Mouse (Mus musculus): ENCODE results near the gene Pitpnc1. TPM values are rescaled to one million over a fixed set of nuclear protein-coding genes. Genes with fewer than 3 reads are reported as not detected.

Pitpnc1 gene
- polyA plus RNA-seq, 2 experiments = 3.0 to 5.8 TPM

- TF ChIP-seq EP300 (IDR thresholded peaks at IDR 0.05; ENCODE audit: low read depth) (no peak), CTCF (IDR thresholded peaks at IDR 0.05; ENCODE audit: low read depth) (no peak)
- no peak for ATAC-seq (ENCODE audit: insufficient read depth)
Observed at GRCm38 (mm10) chr11:107288186-107288563, 182.3 kb downstream of the Pitpnc1 start.

GRCm38 (mm10) chr11:107287215-107288185, 183.0 kb downstream of the Pitpnc1 start:
- Histone ChIP-seq H3K4me2 (ENCODE audit: low read depth) (no peak overlapping the region), H3K27me3 (ENCODE audit: control insufficient read depth, insufficient read depth, low read length) (no peaks in the 10 kb centered on the region), H3K9ac (replicated peaks) (no peak overlapping the region), H3K4me1 (replicated peaks; ENCODE audit: control insufficient read depth in 2 of 2, insufficient read depth in 2 of 2, low read length in 1 of 2) (no peaks in the 10 kb centered on the region), H3K36me3 (replicated peaks; ENCODE audit: control insufficient read depth, insufficient read depth, low read depth) (no peaks in the 10 kb centered on the region), H3K4me3 (ENCODE audit: insufficient read depth in 1 of 2, low read depth in 2 of 2, low read length in 2 of 2) (no peak overlapping the region), H3K9me3 (ENCODE audit: control insufficient read depth, low read length) (no peaks in the 10 kb centered on the region), H3K27ac (no peak overlapping the region)
- DNase-seq (ENCODE audit: low read depth in 3 of 3, low spot score in 3 of 3) (no peak), ATAC-seq (ENCODE audit: insufficient read depth) (no peak)
- 75% methylated on average over 11 of the region's 11 CpGs for WGBS (ENCODE audit: insufficient replicate concordance)
- TF ChIP-seq CTCF (IDR thresholded peaks at IDR 0.05; ENCODE audit: low read depth) (no peak), EP300 (IDR thresholded peaks at IDR 0.05; ENCODE audit: low read depth) (no peak)

More at GRCm38 (mm10) chr11:107288186-107288563, 182.3 kb downstream of the Pitpnc1 start:
- Histone ChIP-seq H3K36me3 (replicated peaks; ENCODE audit: control insufficient read depth, insufficient read depth, low read depth) (no peaks in the 10 kb centered on the region), H3K9me3 (ENCODE audit: control insufficient read depth, low read length) (no peaks in the 10 kb centered on the region), H3K4me2 (ENCODE audit: low read depth) (no peak overlapping the region), H3K27me3 (ENCODE audit: control insufficient read depth, insufficient read depth, low read length) (no peaks in the 10 kb centered on the region), H3K4me1 (replicated peaks; ENCODE audit: control insufficient read depth in 2 of 2, insufficient read depth in 2 of 2, low read length in 1 of 2) (no peaks in the 10 kb centered on the region), H3K4me3 (ENCODE audit: insufficient read depth in 1 of 2, low read depth in 2 of 2, low read length in 2 of 2) (no peak overlapping the region), H3K27ac (no peak overlapping the region), H3K9ac (replicated peaks) (no peak overlapping the region)
- WGBS (ENCODE audit: insufficient replicate concordance) = 77% methylated on average over 2 of the region's 2 CpGs
- DNase-seq (ENCODE audit: low read depth in 3 of 3, low spot score in 3 of 3) = no peak

- no peaks in the 10 kb centered on the region for H3K4me1 ChIP-seq (replicated peaks; ENCODE audit: control insufficient read depth in 2 of 2, insufficient read depth in 2 of 2, low read length in 1 of 2)
- no peaks in the 10 kb centered on the region for H3K27me3 ChIP-seq (ENCODE audit: control insufficient read depth, insufficient read depth, low read length)
- TF ChIP-seq CTCF (IDR thresholded peaks at IDR 0.05; ENCODE audit: low read depth) (no peak), EP300 (IDR thresholded peaks at IDR 0.05; ENCODE audit: low read depth) (no peak)
- H3K9ac ChIP-seq (replicated peaks) = no peak overlapping the region
- no peak overlapping the region for H3K4me2 ChIP-seq (ENCODE audit: low read depth)
- H3K27ac ChIP-seq = no peak overlapping the region
- ATAC-seq (ENCODE audit: insufficient read depth) = no peak
- H3K9me3 ChIP-seq (ENCODE audit: control insufficient read depth, low read length) = no peaks in the 10 kb centered on the region
- no peak for DNase-seq (ENCODE audit: low read depth in 3 of 3, low spot score in 3 of 3)
- WGBS (ENCODE audit: insufficient replicate concordance) = 65% methylated on average over 7 of the region's 7 CpGs
- no peak overlapping the region for H3K4me3 ChIP-seq (ENCODE audit: insufficient read depth in 1 of 2, low read depth in 2 of 2, low read length in 2 of 2)
- no peaks in the 10 kb centered on the region for H3K36me3 ChIP-seq (replicated peaks; ENCODE audit: control insufficient read depth, insufficient read depth, low read depth)
Observed at GRCm38 (mm10) chr11:107285731-107286130, 184.8 kb downstream of the Pitpnc1 start.

- Histone ChIP-seq H3K9ac (replicated peaks) (no peak overlapping the region), H3K4me3 (ENCODE audit: insufficient read depth in 1 of 2, low read depth in 2 of 2, low read length in 2 of 2) (no peak overlapping the region), H3K27ac (no peak overlapping the region), H3K9me3 (ENCODE audit: control insufficient read depth, low read length) (no peaks in the 10 kb centered on the region), H3K4me1 (replicated peaks; ENCODE audit: control insufficient read depth in 2 of 2, insufficient read depth in 2 of 2, low read length in 1 of 2) (no peaks in the 10 kb centered on the region), H3K36me3 (replicated peaks; ENCODE audit: control insufficient read depth, insufficient read depth, low read depth) (no peaks in the 10 kb centered on the region), H3K27me3 (ENCODE audit: control insufficient read depth, insufficient read depth, low read length) (no peaks in the 10 kb centered on the region), H3K4me2 (ENCODE audit: low read depth) (no peak overlapping the region)
- TF ChIP-seq CTCF (IDR thresholded peaks at IDR 0.05; ENCODE audit: low read depth) (no peak), EP300 (IDR thresholded peaks at IDR 0.05; ENCODE audit: low read depth) (no peak)
- WGBS (ENCODE audit: insufficient replicate concordance) = 80% methylated on average over 3 of the region's 3 CpGs
- ATAC-seq (ENCODE audit: insufficient read depth) (no peak), DNase-seq (ENCODE audit: low read depth in 3 of 3, low spot score in 3 of 3) (no peak)
Observed at GRCm38 (mm10) chr11:107283632-107284031, 186.9 kb downstream of the Pitpnc1 start.

- Histone ChIP-seq H3K27me3 (ENCODE audit: control insufficient read depth, insufficient read depth, low read length) (no peaks in the 10 kb centered on the region), H3K9ac (replicated peaks) (no peak overlapping the region), H3K4me1 (replicated peaks; ENCODE audit: control insufficient read depth in 2 of 2, insufficient read depth in 2 of 2, low read length in 1 of 2) (peaks cover 0 to 5% of the 10 kb centered on the region in 2 experiments; a peak in 1 of 4 replicates), H3K4me2 (ENCODE audit: low read depth) (no peak overlapping the region), H3K9me3 (ENCODE audit: control insufficient read depth, low read length) (no peaks in the 10 kb centered on the region), H3K4me3 (ENCODE audit: insufficient read depth in 1 of 2, low read depth in 2 of 2, low read length in 2 of 2) (no peak overlapping the region), H3K36me3 (replicated peaks; ENCODE audit: control insufficient read depth, insufficient read depth, low read depth) (no peaks in the 10 kb centered on the region), H3K27ac (no peak overlapping the region)
- no peak for DNase-seq (ENCODE audit: low read depth in 3 of 3, low spot score in 3 of 3)
- 77% methylated on average over 7 of the region's 7 CpGs for WGBS (ENCODE audit: insufficient replicate concordance)
- TF ChIP-seq EP300 (IDR thresholded peaks at IDR 0.05; ENCODE audit: low read depth) = no peak
- TF ChIP-seq CTCF (IDR thresholded peaks at IDR 0.05; ENCODE audit: low read depth) = no peak
- ATAC-seq (ENCODE audit: insufficient read depth) = no peak
Observed at GRCm38 (mm10) chr11:107282481-107282880, 188.0 kb downstream of the Pitpnc1 start.
